Mouse (Mus musculus): ENCODE measurements around the gene Brd3. TPM values are rescaled to one million over a fixed set of nuclear protein-coding genes. Genes with fewer than 3 reads are reported as not detected.
A peak's percentile ranks its signal among the peaks of the same experiment; 100 is the strongest.

Brd3 gene
- polyA plus RNA-seq, 1 experiment from 2014 or later = 85.4 TPM

GRCm38 (mm10) chr2:27426855-27427457, 80.5 kb downstream of the Brd3 start, which contains the start of gene Vav2:
TSS of gene Vav2 (minus strand) at chr2:27427033.
- H3K27me3 ChIP-seq (ENCODE audit: control insufficient read depth, insufficient read depth, low read length) = no peaks in the 10 kb centered on the region
- peak within 1 kb of the TSS; percentile 87 for H3K9ac ChIP-seq (ENCODE audit: low read length)
- H3K4me3 ChIP-seq (replicated peaks; ENCODE audit: low read length) = peak within 1 kb of the TSS; percentile 68
- peak within 1 kb of the TSS; percentile 56 for H3K27ac ChIP-seq (ENCODE audit: low read length)
- H3K4me1 ChIP-seq (ENCODE audit: control insufficient read depth, insufficient read depth, low read length) = peaks cover 27% of the 10 kb centered on the region
- H3K36me3 ChIP-seq (ENCODE audit: control insufficient read depth, insufficient read depth, low read length) = no peaks in the 10 kb centered on the region
- ATAC-seq (ENCODE audit: insufficient read depth, low FRiP score) = peak; percentile 96
- peak within 1 kb of the TSS; percentile 98 for H3K4me2 ChIP-seq (ENCODE audit: low read depth, low read length)
- H3K9me3 ChIP-seq (replicated peaks; ENCODE audit: control insufficient read depth, low read length) = no peaks in the 10 kb centered on the region
- under 1% methylated on average over 58 of the region's 58 CpGs for WGBS

GRCm38 (mm10) chr2:27426406-27426854, 81.0 kb downstream of the Brd3 start:
- WGBS = under 1% methylated on average over 61 of the region's 64 CpGs
- peak; percentile 38 for ATAC-seq (ENCODE audit: insufficient read depth, low FRiP score)
- Histone ChIP-seq H3K4me1 (ENCODE audit: control insufficient read depth, insufficient read depth, low read length) (peaks cover 32% of the 10 kb centered on the region), H3K4me3 (replicated peaks; ENCODE audit: low read length) (peak overlapping the region; percentile 68), H3K36me3 (ENCODE audit: control insufficient read depth, insufficient read depth, low read length) (no peaks in the 10 kb centered on the region), H3K27me3 (ENCODE audit: control insufficient read depth, insufficient read depth, low read length) (no peaks in the 10 kb centered on the region), H3K27ac (ENCODE audit: low read length) (peak overlapping the region; percentile 56), H3K9me3 (replicated peaks; ENCODE audit: control insufficient read depth, low read length) (no peaks in the 10 kb centered on the region), H3K9ac (ENCODE audit: low read length) (peak overlapping the region; percentile 87), H3K4me2 (ENCODE audit: low read depth, low read length) (peak overlapping the region; percentile 98)

GRCm38 (mm10) chr2:27425751-27426405, 81.6 kb downstream of the Brd3 start:
- Histone ChIP-seq H3K4me1 (ENCODE audit: control insufficient read depth, insufficient read depth, low read length) (peaks cover 32% of the 10 kb centered on the region), H3K9me3 (replicated peaks; ENCODE audit: control insufficient read depth, low read length) (no peaks in the 10 kb centered on the region), H3K27me3 (ENCODE audit: control insufficient read depth, insufficient read depth, low read length) (no peaks in the 10 kb centered on the region), H3K27ac (ENCODE audit: low read length) (peak overlapping the region; percentile 56), H3K9ac (ENCODE audit: low read length) (peak overlapping the region; percentile 87), H3K4me2 (ENCODE audit: low read depth, low read length) (peak overlapping the region; percentile 98), H3K4me3 (replicated peaks; ENCODE audit: low read length) (peak overlapping the region; percentile 68), H3K36me3 (ENCODE audit: control insufficient read depth, insufficient read depth, low read length) (no peaks in the 10 kb centered on the region)
- WGBS = under 1% methylated on average over 58 of the region's 60 CpGs
- ATAC-seq (ENCODE audit: insufficient read depth, low FRiP score) = no peak

GRCm38 (mm10) chr2:27425161-27425611, 82.3 kb downstream of the Brd3 start:
- no peak for ATAC-seq (ENCODE audit: insufficient read depth, low FRiP score)
- H3K27me3 ChIP-seq (ENCODE audit: control insufficient read depth, insufficient read depth, low read length) = no peaks in the 10 kb centered on the region
- no peaks in the 10 kb centered on the region for H3K9me3 ChIP-seq (replicated peaks; ENCODE audit: control insufficient read depth, low read length)
- peak overlapping the region; percentile 56 for H3K27ac ChIP-seq (ENCODE audit: low read length)
- WGBS = 2% methylated on average over 20 of the region's 20 CpGs
- H3K4me1 ChIP-seq (ENCODE audit: control insufficient read depth, insufficient read depth, low read length) = peaks cover 32% of the 10 kb centered on the region
- H3K9ac ChIP-seq (ENCODE audit: low read length) = peak overlapping the region; percentile 87
- peak overlapping the region; percentile 68 for H3K4me3 ChIP-seq (replicated peaks; ENCODE audit: low read length)
- H3K4me2 ChIP-seq (ENCODE audit: low read depth, low read length) = peak overlapping the region; percentile 98
- no peaks in the 10 kb centered on the region for H3K36me3 ChIP-seq (ENCODE audit: control insufficient read depth, insufficient read depth, low read length)

- Histone ChIP-seq H3K9me3 (replicated peaks; ENCODE audit: control insufficient read depth, low read length) (no peaks in the 10 kb centered on the region), H3K4me3 (replicated peaks; ENCODE audit: low read length) (no peak overlapping the region), H3K27ac (ENCODE audit: low read length) (no peak overlapping the region; the same call in 1 of the 2 replicates), H3K4me1 (ENCODE audit: control insufficient read depth, insufficient read depth, low read length) (peaks cover 47% of the 10 kb centered on the region), H3K4me2 (ENCODE audit: low read depth, low read length) (peak overlapping the region; percentile 98; the same call in 1 of the 2 replicates), H3K27me3 (ENCODE audit: control insufficient read depth, insufficient read depth, low read length) (no peaks in the 10 kb centered on the region), H3K36me3 (ENCODE audit: control insufficient read depth, insufficient read depth, low read length) (no peaks in the 10 kb centered on the region), H3K9ac (ENCODE audit: low read length) (no peak overlapping the region)
- 57% methylated on average over 7 of the region's 7 CpGs for WGBS
- no peak for ATAC-seq (ENCODE audit: insufficient read depth, low FRiP score)
Observed at GRCm38 (mm10) chr2:27423596-27423995, 83.9 kb downstream of the Brd3 start.

GRCm38 (mm10) chr2:27421293-27422068, 86.0 kb downstream of the Brd3 start:
- no peak overlapping the region for H3K4me2 ChIP-seq (ENCODE audit: low read depth, low read length)
- H3K9me3 ChIP-seq (replicated peaks; ENCODE audit: control insufficient read depth, low read length) = no peaks in the 10 kb centered on the region
- H3K9ac ChIP-seq (ENCODE audit: low read length) = no peak overlapping the region
- 74% methylated on average over 20 of the region's 20 CpGs for WGBS
- no peak overlapping the region for H3K4me3 ChIP-seq (replicated peaks; ENCODE audit: low read length)
- no peaks in the 10 kb centered on the region for H3K36me3 ChIP-seq (ENCODE audit: control insufficient read depth, insufficient read depth, low read length)
- H3K27ac ChIP-seq (ENCODE audit: low read length) = no peak overlapping the region
- ATAC-seq (ENCODE audit: insufficient read depth, low FRiP score) = no peak
- H3K4me1 ChIP-seq (ENCODE audit: control insufficient read depth, insufficient read depth, low read length) = peaks cover 57% of the 10 kb centered on the region
- no peaks in the 10 kb centered on the region for H3K27me3 ChIP-seq (ENCODE audit: control insufficient read depth, insufficient read depth, low read length)

- Histone ChIP-seq H3K9me3 (replicated peaks; ENCODE audit: control insufficient read depth, low read length) (no peaks in the 10 kb centered on the region), H3K9ac (ENCODE audit: low read length) (no peak overlapping the region), H3K4me2 (ENCODE audit: low read depth, low read length) (no peak overlapping the region), H3K27ac (ENCODE audit: low read length) (peak overlapping the region; percentile 72), H3K4me1 (ENCODE audit: control insufficient read depth, insufficient read depth, low read length) (peaks cover 69% of the 10 kb centered on the region), H3K27me3 (ENCODE audit: control insufficient read depth, insufficient read depth, low read length) (no peaks in the 10 kb centered on the region), H3K36me3 (ENCODE audit: control insufficient read depth, insufficient read depth, low read length) (no peaks in the 10 kb centered on the region), H3K4me3 (replicated peaks; ENCODE audit: low read length) (no peak overlapping the region)
- 13% methylated on average over 6 of the region's 6 CpGs for WGBS
- ATAC-seq (ENCODE audit: insufficient read depth, low FRiP score) = no peak
Observed at GRCm38 (mm10) chr2:27418577-27419070, 88.8 kb downstream of the Brd3 start.

GRCm38 (mm10) chr2:27417648-27418153, 89.8 kb downstream of the Brd3 start:
- Histone ChIP-seq H3K9ac (ENCODE audit: low read length) (0 out of 2 replicates have a peak overlapping the region, but pooled peaks have one; percentile 17), H3K4me2 (ENCODE audit: low read depth, low read length) (no peak overlapping the region), H3K27ac (ENCODE audit: low read length) (peak overlapping the region; percentile 40; the same call in 1 of the 2 replicates), H3K4me1 (ENCODE audit: control insufficient read depth, insufficient read depth, low read length) (peaks cover 73% of the 10 kb centered on the region), H3K9me3 (replicated peaks; ENCODE audit: control insufficient read depth, low read length) (no peaks in the 10 kb centered on the region), H3K36me3 (ENCODE audit: control insufficient read depth, insufficient read depth, low read length) (no peaks in the 10 kb centered on the region), H3K27me3 (ENCODE audit: control insufficient read depth, insufficient read depth, low read length) (no peaks in the 10 kb centered on the region), H3K4me3 (replicated peaks; ENCODE audit: low read length) (no peak overlapping the region)
- no peak for ATAC-seq (ENCODE audit: insufficient read depth, low FRiP score)
- WGBS = 45% methylated on average over 5 of the region's 5 CpGs

Measured in stomach, embryonic 16.5 days (tissue).